Mouse (Mus musculus) stomach, embryonic 14.5 days (tissue): ENCODE measurements around the gene Sept4. TPM values are rescaled to one million over a fixed set of nuclear protein-coding genes. Genes with fewer than 3 reads are reported as not detected.

ENCODE experiments used
- ATAC-seq: fragments of 200-750 bp; cut with Nextera tagmentation; 2 replicates; pipeline ENCODE4 v1.8.0; 2017; ENCODE audit warnings: low read depth, moderate TSS enrichment; ENCODE audit not compliant: insufficient number of reproducible peaks, insufficient read depth, low FRiP score
- H3K27ac ChIP-seq: fragments of 300-500 bp; sonication (generic); 2 replicates; pipeline ENCODE4 v1.5.1; 2014; ENCODE audit warnings: mild to moderate bottlenecking, low read length, moderate library complexity, mixed read lengths
- H3K27me3 ChIP-seq: fragments of 300-500 bp; sonication (generic); 2 replicates; pipeline ENCODE4 v1.6.1; 2014; ENCODE audit warnings: low read length, control low read depth, mixed read lengths; ENCODE audit not compliant: control insufficient read depth, insufficient read depth
- H3K36me3 ChIP-seq: fragments of 300-500 bp; sonication (generic); 2 replicates; pipeline ENCODE4 v1.6.1; 2014; ENCODE audit warnings: mild to moderate bottlenecking, control low read depth, low read length, moderate library complexity, mixed read lengths; ENCODE audit not compliant: control insufficient read depth, insufficient read depth
- H3K4me1 ChIP-seq: fragments of 300-500 bp; sonication (generic); 2 replicates; pipeline ENCODE4 v1.6.1; 2014; ENCODE audit warnings: low read length, control low read depth, mixed read lengths; ENCODE audit not compliant: control insufficient read depth, insufficient read depth
- H3K4me2 ChIP-seq: fragments of 300-500 bp; sonication (generic); replicated peaks from 2 replicates; pipeline ENCODE4 v1.6.1; 2014; ENCODE audit warnings: low read depth, low read length, control low read depth
- H3K4me3 ChIP-seq: fragments of 300-500 bp; sonication (generic); 2 replicates; pipeline ENCODE4 v1.5.1; 2014; ENCODE audit warnings: low read depth, low read length, control low read depth
- H3K9ac ChIP-seq: fragments of 300-500 bp; sonication (generic); replicated peaks from 2 replicates; pipeline ENCODE4 v1.6.1; 2014; ENCODE audit warnings: low read depth, mild to moderate bottlenecking, control low read depth, low read length, moderate library complexity, mixed read lengths
- H3K9me3 ChIP-seq: fragments of 300-500 bp; sonication (generic); 2 replicates; pipeline ENCODE4 v1.6.1; 2016; ENCODE audit warnings: low read depth, low read length, control low read depth; ENCODE audit not compliant: control insufficient read depth
- WGBS: fragments of 180-500 bp; shearing (Covaris S2); extraction: QIAGEN DNeasy Blood & Tissue Kit; methylation state at CpG from one replicate; pipeline ENCODE4 v1.1.7; 2014; 5-methylcytosine and 5-hydroxymethylcytosine counted together
- polyA plus RNA-seq: library from polyadenylated mRNA; unstranded; fragments of >200 nt; fragmentation: Nextera tagmentation; extraction: Ambion mirVana; gene quantifications from 2 replicates; pipeline ENCODE4 v1.2.1, GENCODE M21; 2014

Sept4 gene
- polyA plus RNA-seq, 1 experiment from 2014 or later: 15.7 TPM

- WGBS: 54% methylated on average over 3 of the region's 3 CpGs
- no peak overlapping the region for H3K4me2 ChIP-seq
- H3K4me3 ChIP-seq: no peak overlapping the region
- H3K9ac ChIP-seq: no peak overlapping the region
- no peaks in the 10 kb centered on the region for H3K9me3 ChIP-seq
- no peaks in the 10 kb centered on the region for H3K36me3 ChIP-seq
- no peaks in the 10 kb centered on the region for H3K27me3 ChIP-seq
- no peak for ATAC-seq
- H3K27ac ChIP-seq: no peak overlapping the region
- no peaks in the 10 kb centered on the region for H3K4me1 ChIP-seq
Observed at GRCm38 (mm10) chr11:87542906-87543305, 25.8 kb upstream of the Sept4 start.

GRCm38 (mm10) chr11:87553342-87553741, 15.4 kb upstream of the Sept4 start:
- H3K36me3 ChIP-seq: no peaks in the 10 kb centered on the region

GRCm38 (mm10) chr11:87554386-87554785, 14.3 kb upstream of the Sept4 start:
- H3K9ac ChIP-seq: no peak overlapping the region
- WGBS: 33% methylated on average over 5 of the region's 5 CpGs
- no peak overlapping the region for H3K27ac ChIP-seq

More at GRCm38 (mm10) chr11:87553342-87553741, 15.4 kb upstream of the Sept4 start:
- 88% methylated on average over 4 of the region's 4 CpGs for WGBS
- Histone ChIP-seq H3K4me2 (no peak overlapping the region), H3K4me3 (no peak overlapping the region), H3K27ac (no peak overlapping the region), H3K27me3 (no peaks in the 10 kb centered on the region), H3K4me1 (peaks cover 11% of the 10 kb centered on the region; the same call in 1 of the 2 replicates), H3K9ac (no peak overlapping the region), H3K9me3 (no peaks in the 10 kb centered on the region)
- ATAC-seq: no peak

GRCm38 (mm10) chr11:87555106-87555703, 13.5 kb upstream of the Sept4 start:
- Histone ChIP-seq H3K27me3 (no peaks in the 10 kb centered on the region), H3K9me3 (no peaks in the 10 kb centered on the region), H3K4me1 (peaks cover 11% of the 10 kb centered on the region; the same call in 1 of the 2 replicates), H3K4me2 (no peak overlapping the region), H3K4me3 (no peak overlapping the region), H3K9ac (no peak overlapping the region), H3K36me3 (no peaks in the 10 kb centered on the region), H3K27ac (no peak overlapping the region)
- ATAC-seq: no peak
- WGBS: 10% methylated on average over 2 of the region's 2 CpGs

More at GRCm38 (mm10) chr11:87554386-87554785, 14.3 kb upstream of the Sept4 start:
- H3K9me3 ChIP-seq: no peaks in the 10 kb centered on the region
- H3K27me3 ChIP-seq: no peaks in the 10 kb centered on the region
- H3K4me2 ChIP-seq: no peak overlapping the region
- no peaks in the 10 kb centered on the region for H3K36me3 ChIP-seq
- H3K4me3 ChIP-seq: no peak overlapping the region
- ATAC-seq: no peak
- peaks cover 11% of the 10 kb centered on the region; the same call in 1 of the 2 replicates for H3K4me1 ChIP-seq

GRCm38 (mm10) chr11:87561208-87561607, 7.5 kb upstream of the Sept4 start:
- Histone ChIP-seq H3K9me3 (no peaks in the 10 kb centered on the region), H3K4me3 (no peak overlapping the region), H3K4me1 (no peaks in the 10 kb centered on the region), H3K9ac (no peak overlapping the region), H3K36me3 (no peaks in the 10 kb centered on the region), H3K27ac (no peak overlapping the region), H3K4me2 (no peak overlapping the region), H3K27me3 (no peaks in the 10 kb centered on the region)
- ATAC-seq: no peak
- 65% methylated on average over 6 of the region's 6 CpGs for WGBS

- Histone ChIP-seq H3K27ac (no peak within 1 kb of the TSS), H3K4me2 (no peak within 1 kb of the TSS), H3K9ac (no peak within 1 kb of the TSS), H3K9me3 (no peaks in the 10 kb centered on the region), H3K4me3 (no peak within 1 kb of the TSS), H3K36me3 (no peaks in the 10 kb centered on the region), H3K4me1 (no peaks in the 10 kb centered on the region), H3K27me3 (no peaks in the 10 kb centered on the region)
- 76% methylated on average over 3 of the region's 3 CpGs for WGBS
- ATAC-seq: no peak
Observed at GRCm38 (mm10) chr11:87566501-87566900, 2.2 kb upstream of the Sept4 start, which contains the start of gene Gm11492. Gene Gm11492, plus strand, starts transcription at chr11:87566653.

GRCm38 (mm10) chr11:87570743-87571142, 2.0 kb downstream of the Sept4 start:
- Histone ChIP-seq H3K4me3 (no peak overlapping the region), H3K9me3 (no peaks in the 10 kb centered on the region), H3K4me2 (no peak overlapping the region), H3K36me3 (no peaks in the 10 kb centered on the region), H3K9ac (no peak overlapping the region), H3K27me3 (no peaks in the 10 kb centered on the region), H3K27ac (no peak overlapping the region), H3K4me1 (no peaks in the 10 kb centered on the region)
- ATAC-seq: no peak
- 73% methylated on average over 5 of the region's 5 CpGs for WGBS

- no peaks in the 10 kb centered on the region for H3K9me3 ChIP-seq
- H3K27me3 ChIP-seq: no peaks in the 10 kb centered on the region
- H3K4me2 ChIP-seq: no peak overlapping the region
- H3K9ac ChIP-seq: no peak overlapping the region
- no peak for ATAC-seq
- 85% methylated on average over 1 of the region's 1 CpGs for WGBS
- no peaks in the 10 kb centered on the region for H3K36me3 ChIP-seq
- no peaks in the 10 kb centered on the region for H3K4me1 ChIP-seq
- no peak overlapping the region for H3K27ac ChIP-seq
- H3K4me3 ChIP-seq: no peak overlapping the region
Observed at GRCm38 (mm10) chr11:87571361-87571950, 2.8 kb downstream of the Sept4 start.
